Mouse (Mus musculus) small intestine, adult 2 months (tissue): ENCODE measurements around the gene Txk.

Experiments used
- CTCF ChIP-seq: fragments of 200-500 bp; IDR thresholded peaks from 2 replicates; pipeline ENCODE4 v1.5.1; 2012; ENCODE audit warnings: low read depth, mild to moderate bottlenecking, control low read depth, inconsistent platforms, low read length, moderate library complexity, mixed read lengths; ENCODE audit not compliant: insufficient replicate concordance, insufficient read length; ENCODE audit errors: extremely low read depth
- POLR2A ChIP-seq: fragments of 200-500 bp; IDR thresholded peaks from 2 replicates; pipeline ENCODE4 v1.6.1; 2012; ENCODE audit warnings: low read depth, mild to moderate bottlenecking, control low read depth, inconsistent platforms, low read length, moderate library complexity

- TF ChIP-seq CTCF = no peak
- no peak for TF ChIP-seq POLR2A
Observed at GRCm38 (mm10) chr5:72755941-72756340, 3.4 kb upstream of the Txk start.
